Mouse (Mus musculus) forebrain, embryonic 15.5 days (tissue): ENCODE measurements around the gene Capzb. TPM values are rescaled to one million over a fixed set of nuclear protein-coding genes. Genes with fewer than 3 reads are reported as not detected.

Experiments used
- ATAC-seq: fragments of 200-750 bp; cut with Nextera tagmentation; replicated peaks from 2 replicates; pipeline ENCODE4 v1.8.0; 2017; ENCODE audit warnings: mild to moderate bottlenecking, moderate TSS enrichment, moderate library complexity
- H3K27ac ChIP-seq: fragments of 300-500 bp; sonication (generic); replicated peaks from 2 replicates; pipeline ENCODE4 v1.5.1; 2015; ENCODE audit warnings: mild to moderate bottlenecking, inconsistent platforms
- H3K27me3 ChIP-seq: fragments of 300-500 bp; sonication (generic); 2 replicates; pipeline ENCODE4 v1.6.1; 2015; ENCODE audit warnings: inconsistent platforms
- H3K36me3 ChIP-seq: fragments of 300-500 bp; sonication (generic); 2 replicates; pipeline ENCODE4 v1.6.1; 2015; ENCODE audit warnings: mild to moderate bottlenecking, inconsistent platforms
- H3K4me1 ChIP-seq: fragments of 300-500 bp; sonication (generic); 2 replicates; pipeline ENCODE4 v1.6.1; 2015; ENCODE audit warnings: inconsistent platforms
- H3K4me2 ChIP-seq: fragments of 300-500 bp; sonication (generic); replicated peaks from 2 replicates; pipeline ENCODE4 v1.6.1; 2015; ENCODE audit warnings: mild to moderate bottlenecking, inconsistent platforms
- H3K4me3 ChIP-seq: fragments of 300-500 bp; sonication (generic); 2 replicates; pipeline ENCODE4 v1.5.1; 2015; ENCODE audit warnings: mild to moderate bottlenecking, inconsistent platforms
- H3K9ac ChIP-seq: fragments of 300-500 bp; sonication (generic); replicated peaks from 2 replicates; pipeline ENCODE4 v1.6.1; 2015; ENCODE audit warnings: mild to moderate bottlenecking, inconsistent platforms
- H3K9me3 ChIP-seq: fragments of 300-500 bp; sonication (generic); 2 replicates; pipeline ENCODE4 v1.6.1; 2016; ENCODE audit warnings: inconsistent platforms
- WGBS: fragments of 180-500 bp; shearing (Covaris S2); methylation state at CpG from one replicate; pipeline ENCODE4 v1.1.7; 2015; ENCODE audit warnings: mixed read lengths; 5-methylcytosine and 5-hydroxymethylcytosine counted together
- polyA plus RNA-seq: library from polyadenylated mRNA; unstranded; fragments of >200 nt; fragmentation: Nextera tagmentation; extraction: Ambion mirVana; gene quantifications from 2 replicates; pipeline ENCODE4 v1.2.1, GENCODE M21; 2015

Capzb gene
- polyA plus RNA-seq, 1 experiment from 2014 or later: 323 TPM

DNA sequence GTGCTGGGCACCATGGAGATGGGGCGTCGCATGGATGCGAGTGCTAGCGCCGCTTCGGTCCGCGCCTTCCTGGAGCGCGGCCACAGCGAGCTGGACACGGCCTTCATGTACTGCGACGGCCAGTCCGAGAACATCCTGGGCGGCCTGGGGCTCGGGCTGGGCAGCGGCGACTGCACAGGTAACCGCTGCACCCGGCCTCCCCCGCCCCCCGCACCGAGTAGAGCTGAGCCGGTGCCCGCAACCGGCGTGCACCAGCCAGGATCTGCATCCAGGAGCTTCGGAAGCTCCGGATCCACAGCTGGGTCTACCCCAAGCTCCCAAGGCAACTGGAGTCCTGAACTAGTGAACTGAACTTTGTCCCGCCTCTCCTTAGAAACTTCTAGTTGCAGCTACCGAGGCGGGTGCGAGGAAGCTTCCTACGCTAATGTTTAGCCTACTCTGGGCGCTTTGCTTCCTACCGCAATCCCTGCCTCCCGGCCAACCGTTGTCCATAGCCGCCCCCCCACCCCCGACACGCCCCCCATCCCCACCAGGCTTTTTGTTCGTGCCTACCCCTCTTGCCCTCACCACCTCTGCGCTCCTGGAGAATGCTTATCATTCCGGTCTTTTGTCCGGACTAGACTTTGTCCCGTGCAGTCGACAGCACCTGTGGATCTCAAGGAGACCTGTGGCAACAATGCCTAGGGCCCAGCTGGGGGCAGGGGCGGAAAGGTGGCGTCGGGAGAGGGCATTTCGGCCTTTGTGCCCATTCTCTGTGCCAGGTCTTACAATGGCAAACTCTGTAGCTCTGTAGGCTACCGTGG lies 118.4 kb downstream of the Capzb start:
- Histone ChIP-seq H3K4me1 (peaks cover 24% of the 10 kb centered on the region), H3K27me3 (no peaks in the 10 kb centered on the region), H3K36me3 (peaks cover 2% of the 10 kb centered on the region; the same call in 1 of the 2 replicates), H3K9me3 (no peaks in the 10 kb centered on the region), H3K27ac (peak overlapping the region; percentile 67), H3K4me3 (peak overlapping the region; percentile 88), H3K4me2 (peak overlapping the region; percentile 92), H3K9ac (peak overlapping the region; percentile 89)
- WGBS: under 1% methylated on average over 53 of the region's 53 CpGs
- peak; percentile 18 for ATAC-seq

DNA sequence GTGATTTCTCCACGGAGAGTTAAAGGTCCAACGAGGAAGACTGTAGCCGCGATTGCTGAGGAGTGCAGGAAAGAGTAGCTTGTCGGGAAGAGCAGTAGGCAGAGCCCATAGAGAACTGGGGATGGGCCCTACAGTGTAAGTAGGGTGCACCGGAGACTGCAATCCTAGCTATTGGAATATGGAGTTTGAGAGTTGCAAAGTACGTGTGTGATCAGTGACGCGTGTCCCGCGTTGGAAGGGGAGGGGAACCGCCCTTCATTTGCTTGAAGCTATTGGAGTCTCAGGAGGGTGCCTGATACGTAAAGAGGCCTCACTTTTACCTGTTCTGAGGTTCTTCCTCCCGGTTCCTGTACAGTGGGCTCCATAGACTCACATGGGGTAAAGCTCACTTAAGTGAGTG lies 119.0 kb downstream of the Capzb start:
- Histone ChIP-seq H3K27me3 (no peaks in the 10 kb centered on the region), H3K4me1 (peaks cover 24% of the 10 kb centered on the region), H3K4me2 (peak overlapping the region; percentile 92), H3K9ac (peak overlapping the region; percentile 89), H3K4me3 (peak overlapping the region; percentile 88), H3K27ac (no peak overlapping the region), H3K9me3 (no peaks in the 10 kb centered on the region), H3K36me3 (peaks cover 2% of the 10 kb centered on the region; the same call in 1 of the 2 replicates)
- 19% methylated on average over 14 of the region's 14 CpGs for WGBS
- no peak for ATAC-seq

DNA sequence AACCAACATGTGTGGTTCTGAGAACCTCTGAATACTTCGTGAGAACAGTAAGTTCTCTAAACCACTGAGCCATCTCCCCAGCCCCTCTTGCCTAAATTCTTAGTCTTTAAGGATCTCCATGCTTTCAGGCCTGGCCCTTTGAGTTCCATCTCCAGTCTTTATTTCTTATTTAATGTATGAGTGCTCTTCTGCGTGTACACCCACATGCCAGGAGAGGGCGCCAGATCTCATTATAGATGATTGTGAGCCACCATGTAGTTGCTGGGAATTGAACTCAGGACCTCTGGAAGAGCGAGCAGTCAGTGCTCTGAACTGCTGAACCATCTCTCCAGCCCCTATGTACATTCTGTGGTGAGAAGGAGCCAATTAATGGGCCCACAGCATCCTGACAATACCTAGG lies 119.9 kb downstream of the Capzb start:
- no peaks in the 10 kb centered on the region for H3K27me3 ChIP-seq
- ATAC-seq: no peak
- H3K4me2 ChIP-seq: no peak overlapping the region
- WGBS: 61% methylated on average over 4 of the region's 4 CpGs
- H3K36me3 ChIP-seq: peaks cover 2% of the 10 kb centered on the region; the same call in 1 of the 2 replicates
- no peak overlapping the region for H3K9ac ChIP-seq
- H3K9me3 ChIP-seq: no peaks in the 10 kb centered on the region
- H3K4me3 ChIP-seq: no peak overlapping the region
- no peak overlapping the region for H3K27ac ChIP-seq
- H3K4me1 ChIP-seq: peaks cover 24% of the 10 kb centered on the region

DNA sequence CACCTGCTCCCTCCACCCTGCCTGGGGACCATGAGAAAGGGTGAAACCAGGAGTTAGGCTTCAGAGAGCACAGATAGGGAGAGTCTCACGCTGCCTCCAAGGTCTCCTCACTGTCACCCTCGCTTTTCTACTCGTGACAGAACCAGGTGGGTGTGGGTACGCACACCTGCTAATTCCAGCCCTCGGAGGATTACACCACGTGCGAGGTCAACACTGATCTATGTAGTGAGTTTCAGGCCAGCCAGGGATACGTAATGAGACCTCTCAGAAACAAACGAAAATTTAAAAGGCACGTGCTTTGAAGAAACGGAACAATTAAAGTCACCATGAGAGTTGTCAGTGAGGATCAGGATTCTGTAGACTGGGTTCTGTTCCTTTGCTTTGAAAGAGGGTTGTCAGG lies 125.8 kb downstream of the Capzb start:
- no peak overlapping the region for H3K4me3 ChIP-seq
- no peaks in the 10 kb centered on the region for H3K4me1 ChIP-seq
- ATAC-seq: no peak
- H3K4me2 ChIP-seq: no peak overlapping the region
- H3K27me3 ChIP-seq: no peaks in the 10 kb centered on the region
- H3K36me3 ChIP-seq: peaks cover 2% of the 10 kb centered on the region; the same call in 1 of the 2 replicates
- H3K9me3 ChIP-seq: no peaks in the 10 kb centered on the region
- H3K9ac ChIP-seq: no peak overlapping the region
- WGBS: 94% methylated on average over 11 of the region's 11 CpGs
- no peak overlapping the region for H3K27ac ChIP-seq

DNA sequence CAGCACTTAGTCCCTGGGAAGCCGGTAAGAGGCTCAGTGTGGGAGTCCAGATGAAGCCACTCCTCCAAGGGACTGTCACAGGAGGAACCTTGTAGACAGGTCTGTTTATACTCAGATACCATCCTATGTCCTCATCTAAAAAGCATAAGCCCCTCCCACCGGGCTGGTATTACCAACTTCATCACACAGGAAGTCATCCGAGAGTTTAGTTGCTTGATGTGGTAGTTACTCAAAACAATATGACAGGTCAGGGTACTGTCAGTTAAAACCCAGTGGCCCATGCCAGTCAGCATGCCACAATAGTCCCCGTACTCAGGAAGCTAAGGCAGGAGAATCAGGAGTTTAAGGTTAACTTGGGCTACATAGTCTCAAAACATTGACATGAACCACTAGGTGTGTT lies 127.0 kb downstream of the Capzb start:
- Histone ChIP-seq H3K36me3 (peaks cover 2% of the 10 kb centered on the region; the same call in 1 of the 2 replicates), H3K4me2 (no peak overlapping the region), H3K27me3 (no peaks in the 10 kb centered on the region), H3K27ac (no peak overlapping the region), H3K4me1 (no peaks in the 10 kb centered on the region), H3K9me3 (no peaks in the 10 kb centered on the region), H3K4me3 (no peak overlapping the region), H3K9ac (no peak overlapping the region)
- no peak for ATAC-seq
- WGBS: 89% methylated on average over 4 of the region's 4 CpGs

DNA sequence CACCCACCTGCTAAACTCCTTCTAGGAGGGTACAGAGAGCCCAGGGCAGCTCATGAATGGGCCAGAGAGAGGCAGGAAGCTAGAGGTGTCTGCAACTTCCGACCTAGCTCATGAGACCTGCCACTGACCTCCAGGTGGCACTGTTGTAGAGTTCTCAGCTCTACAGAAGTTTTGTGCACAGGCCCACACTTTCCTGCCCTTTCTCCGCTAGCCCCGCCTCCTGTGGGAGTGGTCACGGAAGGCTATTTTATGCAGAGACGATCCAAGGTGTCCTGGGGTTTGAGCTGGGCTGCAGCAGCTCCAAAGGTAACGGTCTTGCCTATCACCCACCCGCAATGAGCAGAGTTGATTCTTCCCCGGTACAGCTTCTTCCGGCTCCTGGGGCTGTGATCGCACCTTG lies 137.9 kb downstream of the Capzb start:
- Histone ChIP-seq H3K9ac (no peak overlapping the region), H3K9me3 (no peaks in the 10 kb centered on the region), H3K27ac (no peak overlapping the region), H3K4me3 (no peak overlapping the region), H3K4me1 (no peaks in the 10 kb centered on the region), H3K27me3 (no peaks in the 10 kb centered on the region), H3K4me2 (no peak overlapping the region), H3K36me3 (no peaks in the 10 kb centered on the region)
- 16% methylated on average over 10 of the region's 10 CpGs for WGBS
- ATAC-seq: no peak

DNA sequence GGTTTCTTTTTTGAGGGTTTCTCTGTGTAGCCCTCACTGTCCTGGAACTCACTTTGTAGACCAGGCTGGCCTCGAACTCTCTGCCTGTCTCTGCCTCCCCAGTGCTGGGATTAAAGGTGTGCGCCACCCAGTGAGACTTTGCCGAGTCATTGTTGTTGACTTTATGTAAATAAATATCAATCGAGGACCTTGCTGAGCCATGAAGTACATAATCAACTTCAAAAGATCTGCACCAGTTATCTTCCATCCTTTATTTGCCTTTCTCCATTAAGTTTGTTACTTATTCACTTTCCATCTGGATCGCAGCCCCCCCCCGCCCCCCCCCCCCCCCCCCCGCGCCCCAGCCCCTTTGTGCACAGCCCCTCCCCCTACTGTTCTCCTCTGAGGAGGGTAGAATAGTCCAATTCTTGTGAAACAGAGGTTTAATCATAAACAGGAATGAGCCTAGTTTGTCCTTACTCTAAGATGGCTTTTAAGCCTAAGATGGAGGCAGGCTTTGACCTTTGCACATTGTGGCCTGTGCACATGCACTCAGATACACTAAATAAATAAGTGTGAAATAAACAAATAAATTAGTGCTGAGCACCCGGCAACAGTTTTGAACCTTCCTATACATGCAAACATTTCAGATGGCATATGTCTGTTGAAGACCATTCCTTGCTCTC lies 142.1 kb downstream of the Capzb start:
- no peak overlapping the region for H3K27ac ChIP-seq
- H3K4me1 ChIP-seq: no peaks in the 10 kb centered on the region
- H3K9me3 ChIP-seq: no peaks in the 10 kb centered on the region
- ATAC-seq: no peak
- no peak overlapping the region for H3K4me2 ChIP-seq
- H3K4me3 ChIP-seq: no peak overlapping the region
- 69% methylated on average over 7 of the region's 9 CpGs for WGBS
- H3K9ac ChIP-seq: no peak overlapping the region
- H3K36me3 ChIP-seq: no peaks in the 10 kb centered on the region
- H3K27me3 ChIP-seq: peaks cover 4% of the 10 kb centered on the region; the same call in 1 of the 2 replicates

DNA sequence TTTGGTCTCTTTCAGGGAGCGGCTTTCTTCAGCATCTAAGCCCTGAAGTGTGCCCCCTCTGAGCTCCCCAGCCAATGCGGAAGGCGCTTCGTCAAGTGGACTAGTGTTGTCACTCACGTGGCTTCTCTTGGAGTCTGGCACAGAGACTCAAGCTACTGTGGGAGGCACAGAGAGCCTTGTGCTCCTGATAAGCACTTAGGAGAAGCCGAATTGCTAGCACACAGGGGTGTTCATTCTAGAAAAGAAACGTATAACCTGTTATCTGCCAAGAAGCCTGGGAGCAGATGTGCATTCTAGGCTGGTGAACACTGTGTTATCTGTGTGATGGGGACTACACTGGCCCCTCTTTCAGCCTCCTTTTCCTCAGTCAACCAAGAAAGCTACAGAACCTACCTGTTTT lies 142.8 kb downstream of the Capzb start:
- Histone ChIP-seq H3K4me2 (no peak overlapping the region), H3K36me3 (no peaks in the 10 kb centered on the region), H3K4me1 (no peaks in the 10 kb centered on the region), H3K4me3 (no peak overlapping the region), H3K27ac (no peak overlapping the region), H3K27me3 (peaks cover 4% of the 10 kb centered on the region; the same call in 1 of the 2 replicates), H3K9ac (no peak overlapping the region), H3K9me3 (no peaks in the 10 kb centered on the region)
- no peak for ATAC-seq
- 72% methylated on average over 7 of the region's 7 CpGs for WGBS

DNA sequence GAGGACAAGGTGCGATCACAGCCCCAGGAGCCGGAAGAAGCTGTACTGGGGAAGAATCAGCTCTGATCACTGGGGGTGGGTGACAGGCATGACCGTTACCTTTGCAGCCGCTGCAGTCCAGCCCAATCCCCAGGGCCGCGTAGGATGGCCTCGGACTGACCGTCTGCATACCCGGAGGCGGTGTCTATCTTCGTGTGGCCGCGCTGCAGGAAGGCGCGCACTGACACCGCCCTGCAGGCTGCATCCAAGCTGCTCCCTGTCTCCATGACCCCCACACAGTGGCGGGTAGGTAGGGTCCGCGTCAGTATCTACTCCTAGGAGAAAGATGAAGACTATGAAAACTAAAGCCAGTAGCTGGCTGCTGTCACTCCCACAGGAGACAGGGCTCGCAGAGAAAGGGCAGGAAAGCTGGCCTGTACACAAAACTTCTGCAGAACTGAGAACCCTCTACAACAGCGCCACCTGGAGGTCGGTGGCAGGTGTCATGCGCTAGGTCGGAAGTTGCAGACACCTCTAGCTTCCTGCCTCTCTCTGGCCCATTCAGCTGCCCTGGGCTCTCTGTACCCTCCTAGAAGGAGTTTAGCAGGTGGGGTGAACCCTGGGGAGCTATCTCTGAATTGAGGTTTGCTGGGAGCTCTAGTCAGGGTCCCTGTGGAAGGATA lies 144.3 kb downstream of the Capzb start:
- Histone ChIP-seq H3K9ac (no peak overlapping the region), H3K4me3 (no peak overlapping the region), H3K36me3 (no peaks in the 10 kb centered on the region), H3K27ac (no peak overlapping the region), H3K9me3 (no peaks in the 10 kb centered on the region), H3K4me2 (peak overlapping the region; percentile 6; the same call in 1 of the 2 replicates), H3K27me3 (peaks cover 4% of the 10 kb centered on the region; the same call in 1 of the 2 replicates), H3K4me1 (no peaks in the 10 kb centered on the region)
- no peak for ATAC-seq
- WGBS: 28% methylated on average over 24 of the region's 24 CpGs

DNA sequence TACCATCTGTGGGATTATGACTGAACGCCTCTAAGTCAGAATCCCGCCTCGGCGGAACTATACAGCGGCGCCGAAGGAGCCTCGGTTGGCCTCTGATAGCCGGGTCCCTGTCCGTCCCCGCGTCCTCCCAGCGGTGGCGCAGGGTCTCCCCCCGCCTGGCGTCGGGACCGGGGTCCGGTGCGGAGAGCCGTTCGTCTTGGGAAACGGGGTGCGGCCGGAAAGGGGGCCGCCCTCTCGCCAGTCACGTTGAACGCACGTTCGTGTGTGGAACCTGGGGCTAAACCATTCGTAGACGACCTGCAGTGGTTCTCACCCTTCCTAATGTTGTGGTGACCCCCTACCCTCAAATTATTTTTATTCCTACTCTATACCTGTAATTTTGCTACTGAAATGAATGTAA lies 145.4 kb downstream of the Capzb start:
- H3K36me3 ChIP-seq: no peaks in the 10 kb centered on the region
- H3K27me3 ChIP-seq: peaks cover 4% of the 10 kb centered on the region; the same call in 1 of the 2 replicates
- WGBS: 60% methylated on average over 32 of the region's 33 CpGs
- H3K4me3 ChIP-seq: no peak overlapping the region
- no peak overlapping the region for H3K4me2 ChIP-seq
- no peak overlapping the region for H3K27ac ChIP-seq
- ATAC-seq: no peak
- H3K9ac ChIP-seq: no peak overlapping the region
- H3K4me1 ChIP-seq: no peaks in the 10 kb centered on the region
- no peaks in the 10 kb centered on the region for H3K9me3 ChIP-seq

DNA sequence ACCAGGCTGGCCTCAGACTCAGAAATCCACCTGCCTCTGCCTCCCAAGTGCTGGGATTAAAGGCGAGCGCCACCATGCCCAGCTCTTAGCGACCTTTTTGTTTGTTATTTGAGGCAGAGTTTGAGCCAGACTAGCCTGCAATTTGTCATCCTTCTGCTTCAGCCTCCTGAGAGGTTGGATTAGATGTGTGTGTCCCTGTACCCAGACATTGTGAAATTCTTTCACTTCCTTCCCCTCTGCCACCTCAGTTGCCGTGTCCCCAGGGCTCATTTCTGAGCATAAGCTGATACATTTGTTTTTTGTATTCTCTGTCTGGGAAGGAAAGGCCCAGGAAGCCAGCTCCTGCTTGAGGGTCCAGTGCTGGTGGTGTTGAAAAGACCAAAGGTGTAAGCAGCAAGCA lies 148.1 kb downstream of the Capzb start:
- H3K4me2 ChIP-seq: no peak overlapping the region
- ATAC-seq: no peak
- peaks cover 4% of the 10 kb centered on the region; the same call in 1 of the 2 replicates for H3K27me3 ChIP-seq
- no peak overlapping the region for H3K9ac ChIP-seq
- no peaks in the 10 kb centered on the region for H3K4me1 ChIP-seq
- H3K27ac ChIP-seq: no peak overlapping the region
- WGBS: 89% methylated on average over 4 of the region's 4 CpGs
- H3K36me3 ChIP-seq: 0 out of 2 replicates have a peak, but pooled peaks cover 6% of the 10 kb centered on the region
- no peak overlapping the region for H3K4me3 ChIP-seq
- no peaks in the 10 kb centered on the region for H3K9me3 ChIP-seq
